Mouse (Mus musculus) CH12.LX (cell line): ENCODE data around the gene Aebp1. TPM values are rescaled to one million over a fixed set of nuclear protein-coding genes. Genes with fewer than 3 reads are reported as not detected.

Experiments
- DNase-seq: peaks from one replicate; pipeline ENCODE4 v3.0.0-alpha.2; 2013; ENCODE audit errors: extremely low read depth
- H3K27ac ChIP-seq: 2 replicates; pipeline ENCODE4 v1.5.1; 2012; ENCODE audit warnings: low read depth, mild to moderate bottlenecking, control low read depth, moderate library complexity; ENCODE audit not compliant: insufficient read depth
- H3K27me3 ChIP-seq: replicated peaks from 2 replicates; pipeline ENCODE3; 2012; ENCODE audit warnings: inconsistent platforms
- H3K36me3 ChIP-seq, 2 experiments: replicated peaks in 1 of 2; 2 replicates each; pipeline versions ENCODE3 to v1.6.1; 2012; ENCODE audit warnings: inconsistent platforms in 1 of 2, low read length in 1 of 2, mild to moderate bottlenecking in 1 of 2, mixed read lengths in 1 of 2, moderate library complexity in 1 of 2; ENCODE audit not compliant: control insufficient read depth in 1 of 2, insufficient read depth in 1 of 2
- H3K4me1 ChIP-seq, 2 experiments: 2 replicates each; pipeline ENCODE4 v1.6.1; 2012; ENCODE audit warnings: inconsistent platforms in 1 of 2, moderate library complexity in 1 of 2; ENCODE audit not compliant: insufficient read depth in 2 of 2, control insufficient read depth in 1 of 2
- H3K4me2 ChIP-seq: 2 replicates; pipeline ENCODE4 v1.6.1; 2012; ENCODE audit warnings: low read depth, mild to moderate bottlenecking, control low read depth; ENCODE audit not compliant: poor library complexity, insufficient read depth, severe bottlenecking
- H3K4me3 ChIP-seq, 3 experiments: fragments of 150-350 bp in 1 of 3; sonication (generic) in 1 of 3; replicated peaks in 1 of 3; 2 replicates each; pipeline versions ENCODE3 to v1.5.1; 2011 to 2012; ENCODE audit warnings: low read depth in 2 of 3, low read length in 2 of 3, mild to moderate bottlenecking in 2 of 3, moderate library complexity in 2 of 3, control low read depth in 1 of 3, improper control_type of control experiment in 1 of 3, inconsistent platforms in 1 of 3, mixed read lengths in 1 of 3; ENCODE audit not compliant: poor library complexity in 1 of 3
- H3K79me2 ChIP-seq: replicated peaks from 2 replicates; pipeline ENCODE4 v1.6.1; 2012; ENCODE audit warnings: mild to moderate bottlenecking, moderate library complexity; ENCODE audit not compliant: control insufficient read depth, poor library complexity, insufficient read depth, severe bottlenecking; ENCODE audit errors: extremely low read depth
- H3K9ac ChIP-seq: 2 replicates; pipeline ENCODE4 v1.6.1; 2012; ENCODE audit warnings: low read depth, mild to moderate bottlenecking, control low read depth, moderate library complexity; ENCODE audit not compliant: insufficient read depth
- H3K9me3 ChIP-seq: replicated peaks from 2 replicates; pipeline ENCODE3; 2012; ENCODE audit warnings: low read length, inconsistent platforms, mixed read lengths
- BHLHE40 ChIP-seq: IDR thresholded peaks from 2 replicates; pipeline ENCODE4 v1.6.1; 2011; ENCODE audit warnings: mild to moderate bottlenecking, low read depth, low read length, improper control_type of control experiment
- CHD1 ChIP-seq: IDR thresholded peaks from 2 replicates; pipeline ENCODE4 v1.6.1; 2012; ENCODE audit warnings: low read depth, low read length, improper control_type of control experiment, inconsistent platforms
- CHD2 ChIP-seq: IDR thresholded peaks from 2 replicates; pipeline ENCODE4 v1.6.1; 2011; ENCODE audit warnings: low read length, improper control_type of control experiment
- CTCF ChIP-seq, 2 experiments: IDR thresholded peaks in 1 of 2; conservative IDR thresholded peaks in 1 of 2; 2 replicates each; pipeline ENCODE4 v1.5.1; 2011 to 2012; ENCODE audit warnings: low read depth in 2 of 2, low read length in 2 of 2, improper control_type of control experiment in 1 of 2, inconsistent platforms in 1 of 2, mild to moderate bottlenecking in 1 of 2, moderate library complexity in 1 of 2
- E2F4 ChIP-seq: IDR thresholded peaks from 2 replicates; pipeline ENCODE4 v1.6.1; 2011; ENCODE audit warnings: low read depth, low read length, improper control_type of control experiment; ENCODE audit not compliant: insufficient replicate concordance
- ELF1 ChIP-seq: IDR thresholded peaks from 2 replicates; pipeline ENCODE4 v1.6.1; 2014; ENCODE audit warnings: low read depth, mild to moderate bottlenecking, inconsistent platforms, low read length, improper control_type of control experiment
- EP300 ChIP-seq: IDR thresholded peaks from 2 replicates; pipeline ENCODE4 v1.6.1; 2011; ENCODE audit warnings: low read length, improper control_type of control experiment
- ETS1 ChIP-seq: conservative IDR thresholded peaks from 2 replicates; pipeline ENCODE4 v1.6.1; 2012; ENCODE audit warnings: low read depth, mild to moderate bottlenecking, inconsistent platforms, low read length, improper control_type of control experiment, moderate library complexity
- GABPA ChIP-seq: IDR thresholded peaks from 2 replicates; pipeline ENCODE4 v1.6.1; 2012; ENCODE audit warnings: low read depth, low read length, improper control_type of control experiment, inconsistent platforms; ENCODE audit not compliant: insufficient replicate concordance
- HCFC1 ChIP-seq: IDR thresholded peaks from 2 replicates; pipeline ENCODE4 v1.6.1; 2012; ENCODE audit warnings: low read depth, mild to moderate bottlenecking, inconsistent platforms, low read length, improper control_type of control experiment
- IRF4 ChIP-seq: IDR thresholded peaks from 2 replicates; pipeline ENCODE4 v1.6.1; 2014; ENCODE audit warnings: low read depth, mild to moderate bottlenecking, inconsistent platforms, low read length, improper control_type of control experiment
- JUN ChIP-seq: IDR thresholded peaks from 2 replicates; pipeline ENCODE4 v1.6.1; 2011; ENCODE audit warnings: low read depth, mild to moderate bottlenecking, low read length, improper control_type of control experiment, moderate library complexity; ENCODE audit not compliant: insufficient read depth
- JUND ChIP-seq: conservative IDR thresholded peaks from 2 replicates; pipeline ENCODE4 v1.6.1; 2011; ENCODE audit warnings: low read depth, low read length, improper control_type of control experiment
- KAT2A ChIP-seq: IDR thresholded peaks from 2 replicates; pipeline ENCODE4 v1.6.1; 2012; ENCODE audit warnings: low read length, improper control_type of control experiment, inconsistent platforms; ENCODE audit not compliant: insufficient replicate concordance
- MAFK ChIP-seq: IDR thresholded peaks from 2 replicates; pipeline ENCODE4 v1.6.1; 2011; ENCODE audit warnings: low read length, improper control_type of control experiment; ENCODE audit not compliant: insufficient replicate concordance
- MAX ChIP-seq: IDR thresholded peaks from 2 replicates; pipeline ENCODE4 v1.6.1; 2011; ENCODE audit warnings: low read length, improper control_type of control experiment
- MAZ ChIP-seq: IDR thresholded peaks from 2 replicates; pipeline ENCODE4 v1.6.1; 2012; ENCODE audit warnings: low read depth, mild to moderate bottlenecking, inconsistent platforms, low read length, improper control_type of control experiment, moderate library complexity
- MXI1 ChIP-seq: IDR thresholded peaks from 2 replicates; pipeline ENCODE4 v1.6.1; 2011; ENCODE audit warnings: mild to moderate bottlenecking, low read depth, low read length, improper control_type of control experiment
- MYC ChIP-seq: IDR thresholded peaks from 2 replicates; pipeline ENCODE4 v1.6.1; 2011; ENCODE audit warnings: low read depth, mild to moderate bottlenecking, improper control_type of control experiment, low read length
- NELFE ChIP-seq: IDR thresholded peaks from 2 replicates; pipeline ENCODE4 v1.6.1; 2011; ENCODE audit warnings: low read depth, low read length, improper control_type of control experiment
- NRF1 ChIP-seq: IDR thresholded peaks from 2 replicates; pipeline ENCODE4 v1.6.1; 2014; ENCODE audit warnings: low read depth, mild to moderate bottlenecking, inconsistent platforms, low read length, improper control_type of control experiment, moderate library complexity
- PAX5 ChIP-seq: IDR thresholded peaks from 2 replicates; pipeline ENCODE4 v1.6.1; 2012; ENCODE audit warnings: low read length, inconsistent platforms, mixed read lengths
- POLR2A ChIP-seq: IDR thresholded peaks from 2 replicates; pipeline ENCODE4 v1.6.1; 2011; ENCODE audit warnings: low read depth, mild to moderate bottlenecking, improper control_type of control experiment, low read length
- POLR2AphosphoS2 ChIP-seq: IDR thresholded peaks from 2 replicates; pipeline ENCODE4 v1.6.1; 2011; ENCODE audit warnings: low read depth, low read length, improper control_type of control experiment
- RAD21 ChIP-seq: IDR thresholded peaks from 2 replicates; pipeline ENCODE4 v1.6.1; 2011; ENCODE audit warnings: low read depth, mild to moderate bottlenecking, low read length, improper control_type of control experiment, moderate library complexity
- RCOR1 ChIP-seq: conservative IDR thresholded peaks from 2 replicates; pipeline ENCODE4 v1.6.1; 2012; ENCODE audit warnings: low read depth, mild to moderate bottlenecking, inconsistent platforms, low read length, improper control_type of control experiment
- SIN3A ChIP-seq: IDR thresholded peaks from 2 replicates; pipeline ENCODE4 v1.6.1; 2012; ENCODE audit warnings: low read length, improper control_type of control experiment, inconsistent platforms
- SMC3 ChIP-seq: IDR thresholded peaks from 2 replicates; pipeline ENCODE4 v1.6.1; 2011; ENCODE audit warnings: low read depth, low read length, improper control_type of control experiment
- TBP ChIP-seq: conservative IDR thresholded peaks from 2 replicates; pipeline ENCODE4 v1.6.1; 2011; ENCODE audit warnings: low read depth, low read length, improper control_type of control experiment
- TCF12 ChIP-seq: IDR thresholded peaks from 2 replicates; pipeline ENCODE4 v1.6.1; 2014; ENCODE audit warnings: low read depth, mild to moderate bottlenecking, inconsistent platforms, low read length, improper control_type of control experiment
- UBTF ChIP-seq: IDR thresholded peaks from 2 replicates; pipeline ENCODE4 v1.6.1; 2012; ENCODE audit warnings: low read depth, mild to moderate bottlenecking, inconsistent platforms, low read length, improper control_type of control experiment, moderate library complexity
- USF1 ChIP-seq: IDR thresholded peaks from 2 replicates; pipeline ENCODE4 v1.6.1; 2014; ENCODE audit warnings: low read depth, mild to moderate bottlenecking, inconsistent platforms, low read length, improper control_type of control experiment
- USF2 ChIP-seq: conservative IDR thresholded peaks from 2 replicates; pipeline ENCODE4 v1.6.1; 2011; ENCODE audit warnings: low read depth, low read length, improper control_type of control experiment
- ZC3H11A ChIP-seq: IDR thresholded peaks from 2 replicates; pipeline ENCODE4 v1.6.1; 2012; ENCODE audit warnings: low read depth, mild to moderate bottlenecking, inconsistent platforms, low read length, improper control_type of control experiment
- ZKSCAN1 ChIP-seq: IDR thresholded peaks from 2 replicates; pipeline ENCODE4 v1.6.1; 2012; ENCODE audit warnings: low read depth, inconsistent platforms, low read length, improper control_type of control experiment, borderline replicate concordance
- ZMIZ1 ChIP-seq: IDR thresholded peaks from 2 replicates; pipeline ENCODE4 v1.6.1; 2012; ENCODE audit warnings: low read depth, mild to moderate bottlenecking, inconsistent platforms, low read length, improper control_type of control experiment
- ZNF384 ChIP-seq: IDR thresholded peaks from 2 replicates; pipeline ENCODE4 v1.6.1; 2012; ENCODE audit warnings: low read depth, low read length, improper control_type of control experiment, inconsistent platforms
- dilution Hi-C: fragments of 300-500 bp; cut with MboI; formaldehyde crosslinking; loops from 2 replicates; pipeline ENCODE4 v1.14.3; 2020; ENCODE audit warnings: low sequenced_read_pairs; ENCODE audit not compliant: extremely low pct_unique_long_range_greater_than_20kb, extremely low pct_ligation_motif_present
- in situ Hi-C: fragments of 300-500 bp; cut with MboI; formaldehyde crosslinking; loops from 3 replicates; pipeline ENCODE4 v1.14.3; 2019; ENCODE audit warnings: low sequenced_read_pairs, low pct_ligation_motif_present, low pct_unique_long_range_greater_than_20kb, mixed read lengths
- polyA plus RNA-seq: library from polyadenylated mRNA; unstranded; fragments of >175 nt; gene quantifications from 2 replicates; pipeline ENCODE4 v1.2.1, GENCODE M21; 2012; ENCODE audit warnings: low read depth; ENCODE audit not compliant: insufficient read length
- total RNA-seq, 2 experiments: library from RNA; depleted of rRNA; stranded (reverse); fragments of 300-350 nt in 1 of 2; fragments of >200 nt in 1 of 2; gene quantifications; 2 replicates each; pipeline ENCODE4 v1.2.3; 2012 to 2014

Gene Aebp1
- total and polyA plus RNA-seq, 3 experiments: 0.34 to 1.4 TPM; not detected in 1

- peak within 1 kb of the TSS; percentile 84 for H3K9ac ChIP-seq
- H3K27me3 ChIP-seq: no peaks in the 10 kb centered on the region
- H3K36me3 ChIP-seq: peaks cover 21 to 23% of the 10 kb centered on the region in 2 experiments
- peaks cover 26% of the 10 kb centered on the region for H3K9me3 ChIP-seq
- in situ Hi-C loops: no loop called here
- peaks cover 16 to 44% of the 10 kb centered on the region in 2 experiments for H3K4me1 ChIP-seq
- H3K27ac ChIP-seq: peak within 1 kb of the TSS; percentile 60
- dilution Hi-C loops: no loop called here
- H3K79me2 ChIP-seq: no peaks in the 10 kb centered on the region
- DNase-seq: peak; percentile 99
- peak within 1 kb of the TSS; percentile 65 to 78 (median 67) for H3K4me3 ChIP-seq
- H3K4me2 ChIP-seq: peak within 1 kb of the TSS; percentile 75
- TF ChIP-seq SIN3A (peak; percentile 92), JUND (0 out of 2 replicates have a peak, but pooled peaks have one; percentile 23), TBP (peak; percentile 95), EP300 (peak; percentile 66; the same call in 1 of the 2 replicates), MAZ (no peak; the same call in 1 of the 2 replicates), RCOR1 (peak; percentile 84), MXI1 (no peak; the same call in 1 of the 2 replicates), KAT2A (0 out of 2 replicates have a peak, but pooled peaks have one; percentile 73), NRF1 (peak; percentile 46; the same call in 1 of the 2 replicates), ZNF384 (no peak), ELF1 (peak; percentile 94), ZMIZ1 (peak; percentile 87), ZC3H11A (no peak), JUN (no peak), UBTF (peak; percentile 95), CHD1 (peak; percentile 79; the same call in 1 of the 2 replicates), ETS1 (peak; percentile 71), RAD21 (peak; percentile 47), SMC3 (peak; percentile 32), POLR2AphosphoS2 (peak; percentile 79; the same call in 1 of the 2 replicates), POLR2A (peak; percentile 91), BHLHE40 (peak; percentile 68), MAX (peak; percentile 51; the same call in 1 of the 2 replicates), MYC (no peak), NELFE (peak; percentile 89), MAFK (peak; percentile 80), CTCF (conservative IDR thresholded peaks at IDR 0.05 in 1 of 2, IDR thresholded peaks at IDR 0.05 in 1 of 2; ENCODE audit: low read depth in 2 of 2, low read length in 2 of 2) (peak; percentile 6 to 65; a peak in 2 of 4 replicates), E2F4 (0 out of 2 replicates have a peak, but pooled peaks have one; percentile 17), ZKSCAN1 (no peak; the same call in 1 of the 2 replicates), PAX5 (no peak), HCFC1 (peak; percentile 59), USF1 (no peak), CHD2 (peak; percentile 41; the same call in 1 of the 2 replicates), TCF12 (peak; percentile 85), USF2 (no peak), GABPA (no peak), IRF4 (peak; percentile 77)
These were observed 24.2 kb upstream of the Aebp1 start, which contains the start of gene Polm for GRCm38 (mm10) chr11:5837251-5838246. Gene Polm (minus strand): TSS chr11:5838016.
